Mouse (Mus musculus) embryo, embryonic 11.5 days (tissue): ENCODE measurements at regions not wholly inside any gene's neighbourhood (a gene's known extent, or its start where the extent isn't known, plus 50 kb on each side); places are given as distances from the start of the nearest gene placed in this dataset.

Experiments
- DNase-seq: peaks from one replicate; pipeline ENCODE4 v3.0.0-alpha.2; 2012; ENCODE audit warnings: low read depth, low spot score

- no peak for DNase-seq
Measured at GRCm38 (mm10) chr15:7574264-7574663, 176.1 kb upstream of the Egflam start.

DNA sequence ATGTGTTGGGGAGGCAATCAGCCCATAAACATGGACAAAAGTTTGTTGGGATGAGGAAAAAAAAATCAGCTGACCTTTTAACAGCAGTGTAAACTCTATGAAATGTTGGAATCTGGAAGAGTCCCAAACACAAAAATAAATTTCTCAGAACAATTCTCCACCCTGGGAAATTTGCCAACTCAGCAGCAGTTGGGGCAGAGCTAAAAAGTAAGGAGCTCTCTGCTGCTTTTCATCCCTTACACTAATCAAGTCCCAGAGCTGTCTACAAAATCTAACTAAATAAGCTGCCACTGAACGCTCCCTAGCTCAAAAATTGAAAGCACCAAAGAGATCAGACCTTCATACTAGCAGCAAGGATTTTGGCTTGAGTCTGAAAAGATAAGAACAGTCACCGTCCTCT is 176.6 kb upstream of the Egflam start:
- no peak for DNase-seq

DNA sequence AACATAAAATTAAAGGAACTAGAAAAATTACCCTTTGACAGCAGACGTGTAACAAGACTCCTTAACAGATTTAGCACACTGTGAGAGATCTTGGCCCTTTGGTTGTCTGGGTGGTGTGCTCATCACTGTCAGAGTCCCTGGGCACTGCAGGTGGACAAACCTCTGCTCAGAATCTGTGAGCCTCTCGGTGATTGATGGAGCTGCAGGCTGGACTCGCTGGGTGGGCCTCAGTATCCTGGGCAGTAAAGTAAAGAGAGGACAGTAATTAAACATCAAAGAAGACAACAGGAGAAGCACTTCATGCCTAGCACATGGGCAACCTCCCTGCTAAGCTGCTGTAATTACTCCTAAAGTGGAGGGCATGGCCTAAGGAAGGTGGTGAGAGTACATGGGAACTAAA is 180.2 kb upstream of the Egflam start:
- no peak for DNase-seq

- DNase-seq = no peak
Measured at GRCm38 (mm10) chr15:7587210-7587609, 189.0 kb upstream of the Egflam start.

- DNase-seq = no peak
Measured at GRCm38 (mm10) chr15:7591486-7591885, 193.3 kb upstream of the Egflam start.

DNA sequence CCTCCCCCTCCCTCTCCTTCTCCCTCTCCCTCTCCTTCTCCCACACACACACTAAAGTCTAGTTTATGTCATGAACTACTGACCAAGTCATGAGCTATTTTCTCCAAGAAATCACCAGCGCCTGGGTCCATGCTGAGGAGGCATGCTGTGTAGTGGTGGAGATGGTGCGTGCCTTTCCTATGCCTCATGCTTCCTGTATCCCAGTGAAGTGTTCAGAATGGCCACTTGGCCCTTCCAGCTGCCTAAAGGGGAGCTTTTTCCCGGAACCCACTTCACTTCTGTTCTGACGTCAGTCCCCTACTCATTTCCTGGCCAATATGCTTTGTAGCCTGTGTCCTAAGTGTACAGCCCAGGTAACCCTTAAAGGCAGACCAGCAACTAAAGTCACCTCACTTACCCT is 199.1 kb upstream of the Egflam start:
- no peak for DNase-seq

GRCm38 (mm10) chr15:7597805-7598204 is 199.6 kb upstream of the Egflam start:
- no peak for DNase-seq

GRCm38 (mm10) chr15:7601540-7601939 is 203.3 kb upstream of the Egflam start:
- no peak for DNase-seq

GRCm38 (mm10) chr15:7604847-7605246 is 205.8 kb upstream of the Gdnf start:
- no peak for DNase-seq

GRCm38 (mm10) chr15:7617954-7618353 is 192.7 kb upstream of the Gdnf start:
- DNase-seq = no peak

- no peak for DNase-seq
Measured at GRCm38 (mm10) chr15:7623026-7623425, 187.6 kb upstream of the Gdnf start.

DNA sequence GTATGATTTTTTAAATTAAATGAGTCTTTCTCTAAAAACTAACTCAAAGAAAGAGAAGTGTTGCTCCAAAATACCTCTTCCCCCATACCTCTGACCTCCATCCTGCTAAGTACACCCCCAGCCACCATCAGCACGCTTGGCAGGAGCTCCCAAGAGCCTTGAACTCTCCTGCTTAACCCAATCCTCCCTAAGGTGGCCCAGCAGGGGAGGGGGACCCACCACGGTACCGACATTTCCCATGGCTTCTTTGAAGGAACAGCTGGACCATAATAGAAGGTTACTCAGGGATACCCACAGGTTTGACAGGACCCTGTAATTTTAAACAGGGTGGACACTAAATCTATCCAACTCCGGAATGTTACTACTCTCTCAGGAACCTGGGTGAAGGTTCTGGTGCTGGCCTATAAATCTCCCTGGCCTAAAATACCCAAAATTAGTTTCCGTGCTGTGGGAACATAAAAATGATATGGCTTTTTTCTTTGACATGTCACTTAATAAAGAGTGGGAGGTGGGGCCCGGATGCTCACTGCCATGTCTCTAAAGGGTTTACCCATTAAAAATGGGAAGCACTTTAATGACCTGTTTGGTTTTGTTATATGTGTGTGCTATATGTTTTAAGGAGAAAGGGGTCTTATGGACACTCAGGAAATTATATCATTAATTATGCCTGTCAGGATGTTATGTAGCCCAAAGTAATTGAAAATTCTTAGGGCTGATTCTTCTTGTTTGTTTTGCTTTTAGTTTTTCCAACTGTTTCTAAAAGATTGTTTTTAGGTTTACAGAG is 185.8 kb upstream of the Gdnf start:
- peak; percentile 11 for DNase-seq

DNA sequence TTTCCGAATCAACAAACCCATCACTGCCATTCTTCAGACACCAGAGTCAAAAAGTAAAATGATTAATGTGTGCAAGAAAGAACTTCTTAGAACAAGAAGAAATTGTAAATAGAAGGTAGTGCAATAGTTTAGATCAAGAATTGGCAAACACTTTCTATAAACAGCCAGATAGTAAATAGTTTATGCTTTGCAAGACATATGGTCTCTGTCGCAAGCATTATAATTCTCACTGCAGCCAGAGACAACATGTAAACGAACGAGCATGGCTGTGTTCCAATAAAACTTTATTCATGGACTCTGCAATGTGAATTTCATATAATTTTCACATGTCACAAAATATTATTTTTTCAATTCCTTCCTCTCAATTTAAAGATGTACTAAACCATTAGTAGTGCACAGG is 180.8 kb upstream of the Gdnf start:
- no peak for DNase-seq

GRCm38 (mm10) chr15:7635234-7635633 is 175.4 kb upstream of the Gdnf start:
- no peak for DNase-seq

GRCm38 (mm10) chr15:7639444-7639843 is 171.2 kb upstream of the Gdnf start:
- DNase-seq = no peak

DNA sequence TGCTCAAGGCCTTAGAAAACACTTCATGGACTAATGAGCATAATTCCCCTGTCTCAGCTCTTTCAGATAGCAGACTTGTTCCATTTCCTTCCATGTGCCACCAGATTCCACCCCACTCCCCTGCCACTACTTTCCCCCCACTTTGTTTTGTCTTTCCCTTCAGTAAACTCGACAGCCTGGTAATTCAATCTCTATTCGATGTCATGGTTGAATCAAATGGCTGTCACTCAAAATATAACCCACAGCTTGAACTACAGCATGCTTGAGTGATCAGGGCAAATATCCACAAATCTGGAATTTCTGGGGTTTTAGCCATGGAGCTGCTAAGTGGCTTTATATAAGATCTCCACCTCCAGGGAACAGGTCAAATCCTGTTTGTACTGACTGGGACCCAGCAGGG is 168.6 kb upstream of the Gdnf start:
- no peak for DNase-seq

DNA sequence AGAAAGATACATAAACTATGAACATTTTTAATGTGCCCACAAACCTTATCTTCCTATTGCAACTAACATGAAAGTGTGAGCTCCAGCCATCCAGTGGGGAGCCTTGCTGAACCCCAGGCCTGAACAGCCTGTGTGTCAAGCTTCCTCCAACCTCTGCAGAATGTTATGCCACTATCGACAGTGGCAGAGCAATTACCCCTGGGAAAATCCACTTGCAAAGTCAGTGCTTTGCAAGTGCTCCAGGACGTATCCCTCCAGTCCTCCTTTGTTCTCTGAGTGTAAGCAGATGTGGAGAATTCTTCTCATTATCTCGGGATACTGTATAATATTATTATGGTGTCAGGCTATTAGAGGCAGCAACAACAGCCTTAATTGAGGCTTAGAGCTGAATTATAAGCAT is 159.9 kb upstream of the Gdnf start:
- no peak for DNase-seq

- DNase-seq = no peak
Measured at GRCm38 (mm10) chr15:7663888-7664287, 146.8 kb upstream of the Gdnf start.

- DNase-seq = no peak
Measured at GRCm38 (mm10) chr15:7669631-7670030, 141.0 kb upstream of the Gdnf start.

- no peak for DNase-seq
Measured at GRCm38 (mm10) chr15:7676970-7677369, 133.7 kb upstream of the Gdnf start.

- DNase-seq = no peak
Measured at GRCm38 (mm10) chr15:7678711-7679110, 131.9 kb upstream of the Gdnf start.

GRCm38 (mm10) chr15:7681011-7681410 is 129.6 kb upstream of the Gdnf start:
- DNase-seq = no peak

DNA sequence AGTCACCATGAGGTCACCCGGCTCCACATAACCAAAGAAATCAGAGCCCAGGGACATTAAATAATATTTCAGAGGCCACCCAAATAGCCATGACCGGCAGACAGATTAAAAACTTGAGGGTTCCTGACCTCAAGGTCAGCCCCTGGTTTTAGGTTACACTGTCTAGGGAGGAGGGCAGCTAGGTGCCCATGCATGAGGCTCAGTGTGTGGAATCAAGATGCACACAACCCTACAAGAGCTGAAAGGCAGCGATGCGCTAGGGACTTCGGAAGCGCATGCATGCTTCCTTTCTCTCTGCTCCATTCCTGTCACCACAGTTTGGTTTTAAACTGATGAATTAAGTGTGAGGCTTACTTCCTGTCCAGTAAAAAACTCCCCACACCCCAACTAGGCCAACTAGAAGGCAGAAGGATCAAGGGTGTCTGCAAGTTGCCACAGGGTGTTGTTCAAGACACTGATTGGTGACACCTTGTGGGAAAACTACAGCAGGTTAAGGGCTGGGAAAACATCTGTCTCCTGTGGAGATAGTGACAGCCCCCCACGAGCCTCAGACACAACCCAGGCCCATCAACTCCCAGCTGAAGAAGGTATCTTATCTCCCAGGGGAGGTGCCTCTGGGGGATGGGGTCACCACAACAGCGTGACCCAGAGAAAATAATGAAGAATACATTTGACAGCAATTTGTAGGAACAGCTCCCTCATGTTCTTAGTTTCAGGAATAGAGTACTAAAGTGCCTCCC is 127.2 kb upstream of the Gdnf start:
- DNase-seq = peak; percentile 17
